Mouse (Mus musculus) kidney, postnatal 14 days (tissue): ENCODE measurements around the gene Olig1.

ENCODE experiments used
- DNase-seq: peaks from one replicate; pipeline ENCODE4 v3.0.0; 2022; ENCODE audit warnings: mixed read lengths

The Olig1 gene

GRCm38 (mm10) chr16:91314114-91314775, 44.7 kb downstream of the Olig1 start:
- peak; percentile 70 for DNase-seq

- no peak for DNase-seq
Observed at GRCm38 (mm10) chr16:91320191-91320590, 50.6 kb downstream of the Olig1 start.

- DNase-seq = no peak
Observed at GRCm38 (mm10) chr16:91320608-91321007, 51.0 kb downstream of the Olig1 start.
